Mouse (Mus musculus) olfactory bulb, adult 2 months (tissue): ENCODE results near the gene Tmem161a. TPM values are rescaled to one million over a fixed set of nuclear protein-coding genes. Genes with fewer than 3 reads are reported as not detected.

ENCODE experiments used
- H3K27ac ChIP-seq: fragments of 200-500 bp; 2 replicates; pipeline ENCODE4 v1.5.1; 2012; ENCODE audit warnings: low read depth, low read length; ENCODE audit not compliant: insufficient read depth
- H3K4me1 ChIP-seq: fragments of 200-500 bp; 2 replicates; pipeline ENCODE4 v1.6.1; 2012; ENCODE audit warnings: low read length; ENCODE audit not compliant: control insufficient read depth, insufficient read depth
- H3K4me3 ChIP-seq: fragments of 200-500 bp; 2 replicates; pipeline ENCODE4 v1.5.1; 2012; ENCODE audit warnings: mild to moderate bottlenecking, low read depth, low read length, moderate library complexity; ENCODE audit not compliant: insufficient read depth
- CTCF ChIP-seq: fragments of 200-500 bp; IDR thresholded peaks from 2 replicates; pipeline ENCODE4 v1.5.1; 2012; ENCODE audit warnings: low read depth, mild to moderate bottlenecking, low read length, moderate library complexity; ENCODE audit not compliant: insufficient read depth
- POLR2A ChIP-seq: fragments of 200-500 bp; IDR thresholded peaks from 2 replicates; pipeline ENCODE4 v1.6.1; 2012; ENCODE audit warnings: mild to moderate bottlenecking, low read depth, low read length, moderate library complexity; ENCODE audit not compliant: insufficient read depth
- WGBS: fragments of 180-500 bp; shearing (Covaris S2); methylation state at CpG from one replicate; pipeline ENCODE4 v1.1.7; 2018; 5-methylcytosine and 5-hydroxymethylcytosine counted together
- polyA plus RNA-seq: library from polyadenylated mRNA; stranded (reverse); fragments of >200 nt; gene quantifications from 2 replicates; pipeline ENCODE4 v1.2.4, GENCODE M21; 2012; ENCODE audit warnings: low replicate concordance; ENCODE audit not compliant: missing spikeins, insufficient read depth, insufficient read length

Gene Tmem161a
- polyA plus RNA-seq, 1 experiment = not detected

- H3K4me1 ChIP-seq = peaks cover 23% of the 10 kb centered on the region
- no peak overlapping the region for H3K27ac ChIP-seq
- WGBS = 90% methylated on average over 9 of the region's 9 CpGs
- no peak overlapping the region for H3K4me3 ChIP-seq
- TF ChIP-seq CTCF (no peak), POLR2A (no peak)
Measured at GRCm38 (mm10) chr8:70134931-70135330, 37.2 kb upstream of the Tmem161a start.

GRCm38 (mm10) chr8:70136591-70136990 is 35.6 kb upstream of the Tmem161a start:
- WGBS = 87% methylated on average over 4 of the region's 4 CpGs
- Histone ChIP-seq H3K27ac (no peak overlapping the region), H3K4me1 (peaks cover 18% of the 10 kb centered on the region), H3K4me3 (no peak overlapping the region)
- no peak for TF ChIP-seq CTCF
- TF ChIP-seq POLR2A = no peak

- Histone ChIP-seq H3K4me3 (no peak overlapping the region), H3K4me1 (peaks cover 11% of the 10 kb centered on the region; the same call in 1 of the 2 replicates), H3K27ac (no peak overlapping the region)
- 72% methylated on average over 4 of the region's 4 CpGs for WGBS
- TF ChIP-seq POLR2A (no peak), CTCF (no peak)
Measured at GRCm38 (mm10) chr8:70137890-70138289, 34.3 kb upstream of the Tmem161a start.

- peak within 1 kb of the TSS; percentile 77 for H3K27ac ChIP-seq
- peak within 1 kb of the TSS; percentile 95 for H3K4me3 ChIP-seq
- WGBS = under 1% methylated on average over 46 of the region's 46 CpGs
- no peak for TF ChIP-seq CTCF
- TF ChIP-seq POLR2A = peak; percentile 31; the same call in 1 of the 2 replicates
- peaks cover 11% of the 10 kb centered on the region; the same call in 1 of the 2 replicates for H3K4me1 ChIP-seq
Measured at GRCm38 (mm10) chr8:70139026-70139857, 32.9 kb upstream of the Tmem161a start, which contains the start of the genes Rfxank, Borcs8 and Mef2b. Rfxank (minus strand) TSS chr8:70139154. Borcs8 (plus strand) TSS chr8:70139499. Mef2b (plus strand) TSS chr8:70139711.

- peak overlapping the region; percentile 95 for H3K4me3 ChIP-seq
- TF ChIP-seq POLR2A = no peak
- no peak for TF ChIP-seq CTCF
- H3K27ac ChIP-seq = 0 out of 2 replicates have a peak overlapping the region, but pooled peaks have one; percentile 77
- 6% methylated on average over 9 of the region's 9 CpGs for WGBS
- H3K4me1 ChIP-seq = peaks cover 11% of the 10 kb centered on the region; the same call in 1 of the 2 replicates
Measured at GRCm38 (mm10) chr8:70139981-70140380, 32.2 kb upstream of the Tmem161a start.

- no peak for TF ChIP-seq POLR2A
- no peak for TF ChIP-seq CTCF
- 83% methylated on average over 7 of the region's 7 CpGs for WGBS
- Histone ChIP-seq H3K27ac (no peak overlapping the region), H3K4me1 (peaks cover 5% of the 10 kb centered on the region), H3K4me3 (no peak overlapping the region)
Measured at GRCm38 (mm10) chr8:70147678-70148607, 24.2 kb upstream of the Tmem161a start.

GRCm38 (mm10) chr8:70150158-70150557 is 22.0 kb upstream of the Tmem161a start:
- no peak overlapping the region for H3K27ac ChIP-seq
- TF ChIP-seq POLR2A (no peak), CTCF (no peak)
- WGBS = 20% methylated on average over 13 of the region's 13 CpGs
- H3K4me1 ChIP-seq = peaks cover 5% of the 10 kb centered on the region
- no peak overlapping the region for H3K4me3 ChIP-seq

GRCm38 (mm10) chr8:70152537-70153257 is 19.5 kb upstream of the Tmem161a start:
- Histone ChIP-seq H3K27ac (no peak overlapping the region), H3K4me1 (peaks cover 5% of the 10 kb centered on the region), H3K4me3 (no peak overlapping the region)
- TF ChIP-seq CTCF = no peak
- no peak for TF ChIP-seq POLR2A
- WGBS = 17% methylated on average over 22 of the region's 22 CpGs
